Mouse (Mus musculus) MEL (cell line): Measurements from ENCODE around the gene Atp1a2. TPM values are rescaled to one million over a fixed set of nuclear protein-coding genes. Genes with fewer than 3 reads are reported as not detected.
A peak's percentile ranks its signal among the peaks of the same experiment; 100 is the strongest.

ENCODE experiments used
- DNase-seq: peaks from one replicate; pipeline ENCODE4 v3.0.0; 2011; ENCODE audit warnings: low read depth, low spot score
- H3K27ac ChIP-seq: 2 replicates; pipeline ENCODE4 v1.5.1; 2012; ENCODE audit warnings: low read depth, mild to moderate bottlenecking, control low read depth, low read length, moderate library complexity; ENCODE audit not compliant: control insufficient read depth
- H3K27me3 ChIP-seq, 2 experiments: fragments of 150-350 bp in 1 of 2; sonication (generic) in 1 of 2; 2 replicates each; pipeline ENCODE4 v1.6.1; 2012; ENCODE audit warnings: low read length in 2 of 2, mild to moderate bottlenecking in 2 of 2, improper control_type of control experiment in 1 of 2, moderate library complexity in 1 of 2; ENCODE audit not compliant: insufficient read depth in 2 of 2, control insufficient read depth in 1 of 2
- H3K36me3 ChIP-seq, 2 experiments: 2 replicates each; pipeline ENCODE4 v1.6.1; 2012 to 2014; ENCODE audit warnings: low read length in 2 of 2, improper control_type of control experiment in 1 of 2, inconsistent platforms in 1 of 2, mild to moderate bottlenecking in 1 of 2; ENCODE audit not compliant: insufficient read depth in 2 of 2, control insufficient read depth in 1 of 2
- H3K4me1 ChIP-seq, 2 experiments: fragments of 150-350 bp in 1 of 2; sonication (generic) in 1 of 2; 2 replicates each; pipeline ENCODE4 v1.6.1; 2012; ENCODE audit warnings: low read length in 2 of 2, improper control_type of control experiment in 1 of 2, mild to moderate bottlenecking in 1 of 2; ENCODE audit not compliant: insufficient read depth in 2 of 2, control insufficient read depth in 1 of 2
- H3K4me3 ChIP-seq, 2 experiments: fragments of 150-350 bp in 1 of 2; sonication (generic) in 1 of 2; 2 replicates each; pipeline ENCODE4 v1.5.1; 2012; ENCODE audit warnings: low read depth in 2 of 2, low read length in 2 of 2, mild to moderate bottlenecking in 2 of 2, moderate library complexity in 2 of 2, control low read depth in 1 of 2, improper control_type of control experiment in 1 of 2; ENCODE audit not compliant: control insufficient read depth in 1 of 2, insufficient read depth in 1 of 2
- H3K79me2 ChIP-seq: 2 replicates; pipeline ENCODE4 v1.6.1; 2012; ENCODE audit warnings: mild to moderate bottlenecking, low read length, moderate library complexity; ENCODE audit not compliant: control insufficient read depth, poor library complexity, insufficient read depth
- H3K9ac ChIP-seq: 2 replicates; pipeline ENCODE4 v1.6.1; 2012; ENCODE audit warnings: low read depth, mild to moderate bottlenecking, control low read depth, low read length, moderate library complexity; ENCODE audit not compliant: control insufficient read depth, poor library complexity, severe bottlenecking
- H3K9me3 ChIP-seq: fragments of 150-350 bp; sonication (generic); replicated peaks from 2 replicates; pipeline ENCODE4 v1.6.1; 2012; ENCODE audit warnings: mild to moderate bottlenecking, low read length, improper control_type of control experiment, moderate library complexity; ENCODE audit not compliant: insufficient read depth
- ELF1 ChIP-seq: IDR thresholded peaks from 2 replicates; pipeline ENCODE4 v1.6.1; 2014; ENCODE audit warnings: low read depth, mild to moderate bottlenecking, inconsistent platforms, low read length, improper control_type of control experiment, moderate library complexity
- EP300 ChIP-seq, 2 experiments: IDR thresholded peaks; 2 replicates each; pipeline ENCODE4 v1.6.1; 2011; ENCODE audit warnings: improper control_type of control experiment in 2 of 2, low read length in 2 of 2, low read depth in 1 of 2, mild to moderate bottlenecking in 1 of 2
- HCFC1 ChIP-seq: IDR thresholded peaks from 2 replicates; pipeline ENCODE4 v1.6.1; 2012; ENCODE audit warnings: low read depth, mild to moderate bottlenecking, inconsistent platforms, low read length, improper control_type of control experiment, moderate library complexity
- JUND ChIP-seq: IDR thresholded peaks from 2 replicates; pipeline ENCODE4 v1.6.1; 2011; ENCODE audit warnings: low read depth, mild to moderate bottlenecking, improper control_type of control experiment, low read length
- MAFK ChIP-seq: IDR thresholded peaks from 2 replicates; pipeline ENCODE4 v1.6.1; 2011; ENCODE audit warnings: low read depth, mild to moderate bottlenecking, low read length, improper control_type of control experiment, borderline replicate concordance
- MAZ ChIP-seq: IDR thresholded peaks from 2 replicates; pipeline ENCODE4 v1.6.1; 2012; ENCODE audit warnings: low read depth, mild to moderate bottlenecking, inconsistent platforms, low read length, improper control_type of control experiment
- MEF2A ChIP-seq: IDR thresholded peaks from 2 replicates; pipeline ENCODE4 v1.6.1; 2014; ENCODE audit warnings: low read depth, mild to moderate bottlenecking, inconsistent platforms, low read length, improper control_type of control experiment; ENCODE audit not compliant: poor library complexity, insufficient replicate concordance, severe bottlenecking; ENCODE audit errors: extremely low read depth
- POLR2AphosphoS5 ChIP-seq: IDR thresholded peaks from 2 replicates; pipeline ENCODE4 v1.6.1; 2012; ENCODE audit warnings: low read depth, borderline replicate concordance, mild to moderate bottlenecking, inconsistent platforms, low read length, moderate library complexity, mixed read lengths
- RCOR1 ChIP-seq: IDR thresholded peaks from 2 replicates; pipeline ENCODE4 v1.6.1; 2012; ENCODE audit warnings: low read depth, mild to moderate bottlenecking, inconsistent platforms, low read length, improper control_type of control experiment
- SIN3A ChIP-seq: IDR thresholded peaks from 2 replicates; pipeline ENCODE4 v1.6.1; 2012; ENCODE audit warnings: low read length, improper control_type of control experiment, inconsistent platforms
- SMC3 ChIP-seq: IDR thresholded peaks from 2 replicates; pipeline ENCODE4 v1.6.1; 2011; ENCODE audit warnings: low read depth, low read length, improper control_type of control experiment
- TCF12 ChIP-seq: IDR thresholded peaks from 2 replicates; pipeline ENCODE4 v1.6.1; 2014; ENCODE audit warnings: low read depth, mild to moderate bottlenecking, inconsistent platforms, low read length, improper control_type of control experiment, moderate library complexity
- USF2 ChIP-seq, 2 experiments: IDR thresholded peaks; 2 replicates each; pipeline ENCODE4 v1.6.1; 2011 to 2012; ENCODE audit warnings: improper control_type of control experiment in 2 of 2, low read length in 2 of 2, borderline replicate concordance in 1 of 2, inconsistent platforms in 1 of 2, low read depth in 1 of 2, mild to moderate bottlenecking in 1 of 2; ENCODE audit not compliant: insufficient read depth in 1 of 2
- ZC3H11A ChIP-seq: IDR thresholded peaks from 2 replicates; pipeline ENCODE4 v1.6.1; 2012; ENCODE audit warnings: low read depth, mild to moderate bottlenecking, inconsistent platforms, low read length, improper control_type of control experiment
- ZNF384 ChIP-seq: IDR thresholded peaks from 2 replicates; pipeline ENCODE4 v1.6.1; 2012; ENCODE audit warnings: low read depth, mild to moderate bottlenecking, inconsistent platforms, low read length, improper control_type of control experiment
- polyA plus RNA-seq, 2 experiments: library from polyadenylated mRNA; stranded (reverse) in 1 of 2; unstranded in 1 of 2; fragments of >175 nt in 1 of 2; fragments of >200 nt in 1 of 2; gene quantifications; 2 replicates each; pipeline versions ENCODE4 v1.2.1 to v1.2.4; 2012; ENCODE audit warnings: low replicate concordance in 2 of 2, low read depth in 1 of 2; ENCODE audit not compliant: insufficient read length in 2 of 2, insufficient read depth in 1 of 2, missing spikeins in 1 of 2
- total RNA-seq: library from RNA; depleted of rRNA; stranded (reverse); fragments of 300-350 nt; gene quantifications from 2 replicates; pipeline ENCODE4 v1.2.3, GENCODE M21; 2012

Atp1a2 gene
- total and polyA plus RNA-seq, 3 experiments, result 0.04 TPM; not detected in 2

- H3K27ac ChIP-seq, result no peak overlapping the region
- no peak overlapping the region for H3K4me3 ChIP-seq
- TF ChIP-seq EP300 (IDR thresholded peaks at IDR 0.05; ENCODE audit: low read depth in 1 of 2, low read length in 2 of 2) (peak; percentile 29 to 66), SIN3A (no peak), SMC3 (no peak), ELF1 (peak; percentile 27; the same call in 1 of the 2 replicates), MAZ (no peak), MAFK (no peak), RCOR1 (peak; percentile 55; the same call in 1 of the 2 replicates), HCFC1 (0 out of 2 replicates have a peak, but pooled peaks have one; percentile 23), ZC3H11A (no peak), ZNF384 (peak; percentile 95)
Observed at GRCm38 (mm10) chr1:172240945-172241708, 56.7 kb downstream of the Atp1a2 start.

DNA sequence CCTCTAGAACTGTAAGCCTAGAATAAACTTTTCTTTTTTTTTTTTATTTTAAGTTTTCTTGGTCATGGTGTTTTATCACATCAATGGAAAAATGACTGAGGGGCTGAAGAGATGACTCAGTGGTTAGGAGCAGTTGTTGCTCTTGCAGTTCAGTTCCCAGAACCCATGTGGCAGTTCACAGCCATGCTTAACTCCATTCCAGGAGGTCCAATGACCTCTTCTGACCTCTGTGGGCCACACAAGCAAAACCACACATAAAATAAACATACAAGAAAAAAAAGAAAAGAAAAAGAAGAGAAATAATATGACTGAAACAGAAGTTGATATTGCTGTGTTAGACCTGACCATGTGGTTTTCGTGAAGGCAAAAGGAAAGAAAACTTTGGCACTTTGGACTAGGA is 68.6 kb downstream of the Atp1a2 start:
- no peak overlapping the region for H3K4me3 ChIP-seq
- H3K36me3 ChIP-seq, result no peaks in the 10 kb centered on the region
- TF ChIP-seq POLR2AphosphoS5 (no peak), MEF2A (no peak), JUND (no peak), USF2 (IDR thresholded peaks at IDR 0.05; ENCODE audit: borderline replicate concordance in 1 of 2, insufficient read depth in 1 of 2, low read depth in 1 of 2, low read length in 2 of 2) (no peak), SMC3 (no peak), TCF12 (no peak)
- peaks cover 6 to 11% of the 10 kb centered on the region in 2 experiments; a peak in 3 of 4 replicates for H3K27me3 ChIP-seq
- no peaks in the 10 kb centered on the region for H3K9me3 ChIP-seq
- H3K9ac ChIP-seq, result no peak overlapping the region
- H3K79me2 ChIP-seq, result no peaks in the 10 kb centered on the region
- H3K27ac ChIP-seq, result no peak overlapping the region
- no peak for DNase-seq
- no peaks in the 10 kb centered on the region for H3K4me1 ChIP-seq

More at GRCm38 (mm10) chr1:172240945-172241708, 56.7 kb downstream of the Atp1a2 start:
- DNase-seq, result peak; percentile 70
- Histone ChIP-seq H3K4me1 (peaks cover 3 to 10% of the 10 kb centered on the region in 2 experiments; a peak in 1 of 4 replicates), H3K36me3 (peaks cover 0 to 5% of the 10 kb centered on the region in 2 experiments; a peak in 1 of 4 replicates), H3K79me2 (no peaks in the 10 kb centered on the region), H3K9me3 (no peaks in the 10 kb centered on the region), H3K27me3 (peaks cover 8 to 15% of the 10 kb centered on the region in 2 experiments; a peak in 3 of 4 replicates), H3K9ac (no peak overlapping the region)
